Mouse (Mus musculus) midbrain, embryonic 16.5 days (tissue): ENCODE data around the gene Thbs1. TPM values are rescaled to one million over a fixed set of nuclear protein-coding genes. Genes with fewer than 3 reads are reported as not detected.

ENCODE experiments used
- ATAC-seq: fragments of 200-750 bp; cut with Nextera tagmentation; 2 replicates; pipeline ENCODE4 v1.8.0; 2017; ENCODE audit warnings: moderate TSS enrichment
- H3K27ac ChIP-seq: fragments of 300-500 bp; sonication (generic); 2 replicates; pipeline ENCODE4 v1.5.1; 2014; ENCODE audit warnings: mild to moderate bottlenecking, low read length, mixed read lengths
- H3K27me3 ChIP-seq: fragments of 300-500 bp; sonication (generic); 2 replicates; pipeline ENCODE4 v1.6.1; 2014; ENCODE audit warnings: low read depth, low read length, mixed read lengths; ENCODE audit not compliant: control insufficient read depth, insufficient read depth
- H3K36me3 ChIP-seq: fragments of 300-500 bp; sonication (generic); 2 replicates; pipeline ENCODE4 v1.6.1; 2014; ENCODE audit warnings: mild to moderate bottlenecking, low read length, moderate library complexity, mixed read lengths; ENCODE audit not compliant: control insufficient read depth, insufficient read depth
- H3K4me1 ChIP-seq: fragments of 300-500 bp; sonication (generic); 2 replicates; pipeline ENCODE4 v1.6.1; 2014; ENCODE audit warnings: mild to moderate bottlenecking, low read length, mixed read lengths; ENCODE audit not compliant: control insufficient read depth, insufficient read depth
- H3K4me2 ChIP-seq: fragments of 300-500 bp; sonication (generic); 2 replicates; pipeline ENCODE4 v1.6.1; 2014; ENCODE audit warnings: mild to moderate bottlenecking, low read length, mixed read lengths
- H3K4me3 ChIP-seq: fragments of 300-500 bp; sonication (generic); 2 replicates; pipeline ENCODE4 v1.5.1; 2014; ENCODE audit warnings: low read depth, mild to moderate bottlenecking, low read length, moderate library complexity, mixed read lengths
- H3K9ac ChIP-seq: fragments of 300-500 bp; sonication (generic); 2 replicates; pipeline ENCODE4 v1.6.1; 2014; ENCODE audit warnings: low read depth, low read length, mixed read lengths
- H3K9me3 ChIP-seq: fragments of 300-500 bp; sonication (generic); replicated peaks from 2 replicates; pipeline ENCODE4 v1.6.1; 2014; ENCODE audit warnings: mild to moderate bottlenecking, low read length, mixed read lengths; ENCODE audit not compliant: control insufficient read depth, poor library complexity, severe bottlenecking
- WGBS: fragments of 180-500 bp; shearing (Covaris S2); extraction: QIAGEN DNeasy Blood & Tissue Kit; methylation state at CpG from one replicate; pipeline ENCODE4 v1.1.7; 2014; 5-methylcytosine and 5-hydroxymethylcytosine counted together
- polyA plus RNA-seq: library from polyadenylated mRNA; unstranded; fragments of >200 nt; fragmentation: Nextera tagmentation; extraction: Ambion mirVana; gene quantifications from 2 replicates; pipeline ENCODE4 v1.2.1, GENCODE M21; 2015

Thbs1 gene
- polyA plus RNA-seq, 1 experiment from 2014 or later, result 5.8 TPM

- 21% methylated on average over 5 of the region's 5 CpGs for WGBS
- Histone ChIP-seq H3K36me3 (no peaks in the 10 kb centered on the region), H3K4me2 (peak overlapping the region; percentile 93), H3K4me3 (peak overlapping the region; percentile 50), H3K27ac (no peak overlapping the region), H3K9me3 (no peaks in the 10 kb centered on the region), H3K9ac (no peak overlapping the region), H3K4me1 (peaks cover 19% of the 10 kb centered on the region; the same call in 1 of the 2 replicates), H3K27me3 (peaks cover 6% of the 10 kb centered on the region)
- no peak for ATAC-seq
Measured at GRCm38 (mm10) chr2:118112438-118112837, 762 bp downstream of the Thbs1 start.

GRCm38 (mm10) chr2:118112846-118113479 is 1.3 kb downstream of the Thbs1 start:
- peaks cover 6% of the 10 kb centered on the region for H3K27me3 ChIP-seq
- no peaks in the 10 kb centered on the region for H3K9me3 ChIP-seq
- H3K4me2 ChIP-seq, result peak overlapping the region; percentile 93
- WGBS, result 52% methylated on average over 21 of the region's 21 CpGs
- no peak overlapping the region for H3K9ac ChIP-seq
- no peaks in the 10 kb centered on the region for H3K36me3 ChIP-seq
- no peak overlapping the region for H3K27ac ChIP-seq
- H3K4me1 ChIP-seq, result peaks cover 19% of the 10 kb centered on the region; the same call in 1 of the 2 replicates
- no peak for ATAC-seq
- H3K4me3 ChIP-seq, result peak overlapping the region; percentile 50; the same call in 1 of the 2 replicates

DNA sequence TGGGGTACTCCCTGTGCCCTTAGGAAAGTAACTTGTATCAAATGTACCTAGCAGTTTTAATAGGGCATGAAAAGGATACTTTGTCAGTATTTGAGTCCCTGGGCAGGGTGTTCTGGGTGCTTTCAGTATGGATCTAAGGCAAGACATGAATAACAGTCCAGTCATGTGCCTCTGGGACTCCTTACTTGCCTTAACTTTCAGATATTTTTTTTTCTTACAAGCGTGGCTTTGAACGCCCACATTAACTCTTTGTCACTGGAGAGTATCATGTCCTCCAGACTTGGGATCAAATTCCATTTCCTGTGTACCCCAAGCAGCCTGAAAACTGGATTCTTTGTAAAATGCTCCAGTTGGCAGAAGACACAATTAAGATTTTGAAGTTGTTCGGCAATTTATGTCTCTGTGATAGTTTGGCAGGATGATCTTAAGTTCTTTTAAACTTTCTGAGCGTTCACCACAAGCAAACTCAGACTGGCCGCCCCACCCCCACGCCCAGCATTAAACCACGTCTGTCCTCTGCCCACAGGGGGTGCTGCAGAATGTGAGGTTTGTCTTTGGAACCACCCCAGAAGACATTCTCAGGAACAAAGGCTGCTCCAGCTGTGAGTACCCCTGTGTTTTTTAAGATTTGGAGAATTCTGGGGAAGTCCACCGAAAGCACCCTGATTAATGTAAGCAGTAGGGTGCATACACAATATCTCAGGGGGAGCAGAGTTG is 2.3 kb downstream of the Thbs1 start:
- H3K27me3 ChIP-seq, result peaks cover 6% of the 10 kb centered on the region
- H3K9me3 ChIP-seq, result no peaks in the 10 kb centered on the region
- H3K9ac ChIP-seq, result no peak overlapping the region
- no peaks in the 10 kb centered on the region for H3K36me3 ChIP-seq
- H3K4me2 ChIP-seq, result no peak overlapping the region; the same call in 1 of the 2 replicates
- peaks cover 19% of the 10 kb centered on the region; the same call in 1 of the 2 replicates for H3K4me1 ChIP-seq
- H3K4me3 ChIP-seq, result no peak overlapping the region
- 47% methylated on average over 8 of the region's 8 CpGs for WGBS
- ATAC-seq, result no peak
- no peak overlapping the region for H3K27ac ChIP-seq

- Histone ChIP-seq H3K36me3 (no peaks in the 10 kb centered on the region), H3K9me3 (no peaks in the 10 kb centered on the region), H3K27ac (no peak overlapping the region), H3K9ac (no peak overlapping the region), H3K27me3 (peaks cover 6% of the 10 kb centered on the region), H3K4me3 (no peak overlapping the region), H3K4me2 (no peak overlapping the region), H3K4me1 (peaks cover 19% of the 10 kb centered on the region; the same call in 1 of the 2 replicates)
- ATAC-seq, result no peak
- WGBS, result 65% methylated on average over 10 of the region's 10 CpGs
Measured at GRCm38 (mm10) chr2:118114671-118115070, 3.0 kb downstream of the Thbs1 start.

- Histone ChIP-seq H3K4me3 (no peak overlapping the region), H3K4me2 (no peak overlapping the region), H3K9me3 (no peaks in the 10 kb centered on the region), H3K4me1 (peaks cover 14% of the 10 kb centered on the region; the same call in 1 of the 2 replicates), H3K36me3 (no peaks in the 10 kb centered on the region), H3K27me3 (peaks cover 4% of the 10 kb centered on the region), H3K9ac (no peak overlapping the region), H3K27ac (no peak overlapping the region)
- 80% methylated on average over 7 of the region's 7 CpGs for WGBS
- ATAC-seq, result no peak
Measured at GRCm38 (mm10) chr2:118115647-118116046, 4.0 kb downstream of the Thbs1 start.

- H3K9ac ChIP-seq, result no peak overlapping the region
- peaks cover 13% of the 10 kb centered on the region; the same call in 1 of the 2 replicates for H3K4me1 ChIP-seq
- no peaks in the 10 kb centered on the region for H3K36me3 ChIP-seq
- no peak overlapping the region for H3K27ac ChIP-seq
- no peaks in the 10 kb centered on the region for H3K9me3 ChIP-seq
- H3K4me2 ChIP-seq, result no peak overlapping the region
- ATAC-seq, result no peak
- WGBS, result 44% methylated on average over 2 of the region's 2 CpGs
- H3K4me3 ChIP-seq, result no peak overlapping the region
- H3K27me3 ChIP-seq, result peaks cover 4% of the 10 kb centered on the region
Measured at GRCm38 (mm10) chr2:118116180-118116579, 4.5 kb downstream of the Thbs1 start.

DNA sequence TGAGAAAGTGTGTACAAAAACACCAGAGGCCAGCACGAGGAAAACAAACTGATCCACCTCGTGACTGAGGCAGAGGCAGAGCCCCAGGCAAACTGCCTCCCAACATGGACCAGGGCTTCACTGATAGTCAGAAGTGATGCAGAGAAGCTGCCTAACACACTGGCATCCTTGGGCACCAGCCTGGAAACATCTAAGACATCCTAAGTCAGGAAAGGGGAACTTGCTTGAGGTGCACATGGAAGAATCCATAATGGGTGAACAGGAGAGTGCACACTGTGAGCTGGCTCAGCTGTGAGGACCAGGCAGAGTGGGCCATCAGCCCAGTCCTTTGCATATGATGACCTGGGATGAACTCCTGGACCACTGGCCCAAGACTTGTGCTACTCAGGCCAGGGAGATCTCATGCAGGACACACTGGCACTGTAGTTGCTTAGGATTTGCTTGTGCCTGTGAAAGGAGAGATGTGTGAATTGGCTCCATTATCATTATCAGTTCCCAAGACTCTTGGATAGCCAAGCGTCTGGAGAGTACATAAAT is 5.1 kb downstream of the Thbs1 start:
- Histone ChIP-seq H3K4me2 (no peak overlapping the region), H3K36me3 (no peaks in the 10 kb centered on the region), H3K27me3 (peaks cover 4% of the 10 kb centered on the region), H3K27ac (no peak overlapping the region), H3K9me3 (no peaks in the 10 kb centered on the region), H3K9ac (no peak overlapping the region), H3K4me1 (peaks cover 10% of the 10 kb centered on the region; the same call in 1 of the 2 replicates), H3K4me3 (no peak overlapping the region)
- ATAC-seq, result no peak
- 78% methylated on average over 3 of the region's 3 CpGs for whole genome bisulfite sequencing

DNA sequence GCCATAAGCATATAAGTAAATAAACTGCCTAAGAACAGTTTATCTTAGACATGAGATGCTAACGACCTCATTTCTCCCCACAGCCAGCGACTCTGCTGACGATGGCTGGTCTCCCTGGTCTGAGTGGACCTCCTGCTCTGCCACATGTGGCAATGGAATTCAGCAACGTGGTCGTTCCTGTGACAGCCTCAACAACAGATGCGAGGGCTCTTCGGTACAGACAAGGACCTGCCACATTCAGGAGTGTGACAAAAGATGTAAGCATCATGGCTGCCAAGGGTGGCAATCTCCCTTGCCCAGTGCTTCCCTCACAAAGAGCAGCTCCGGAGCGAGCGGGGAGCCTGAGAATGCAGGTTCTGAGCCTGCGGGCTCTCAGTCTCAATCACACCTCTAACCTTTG is 5.7 kb downstream of the Thbs1 start:
- H3K4me1 ChIP-seq, result peaks cover 7% of the 10 kb centered on the region; the same call in 1 of the 2 replicates
- H3K9ac ChIP-seq, result no peak overlapping the region
- H3K4me2 ChIP-seq, result no peak overlapping the region
- H3K9me3 ChIP-seq, result no peaks in the 10 kb centered on the region
- H3K27me3 ChIP-seq, result peaks cover 4% of the 10 kb centered on the region
- no peak overlapping the region for H3K4me3 ChIP-seq
- H3K27ac ChIP-seq, result no peak overlapping the region
- no peak for ATAC-seq
- H3K36me3 ChIP-seq, result no peaks in the 10 kb centered on the region
- 77% methylated on average over 11 of the region's 11 CpGs for WGBS

DNA sequence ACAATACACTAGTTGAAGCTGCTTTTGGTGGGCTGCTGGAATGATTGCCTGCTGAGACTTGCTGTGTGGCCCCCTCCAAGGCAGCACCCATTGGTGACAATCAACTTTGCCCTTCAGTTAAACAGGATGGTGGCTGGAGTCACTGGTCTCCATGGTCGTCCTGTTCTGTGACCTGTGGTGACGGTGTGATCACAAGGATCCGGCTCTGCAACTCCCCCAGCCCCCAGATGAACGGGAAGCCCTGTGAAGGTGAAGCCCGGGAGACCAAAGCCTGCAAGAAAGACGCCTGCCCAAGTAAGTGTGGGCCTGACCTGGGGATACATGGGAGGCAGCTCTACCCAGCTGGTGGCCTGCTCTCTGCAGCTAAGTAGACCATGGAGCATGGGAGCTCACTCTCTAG is 6.4 kb downstream of the Thbs1 start:
- Histone ChIP-seq H3K27me3 (peaks cover 2% of the 10 kb centered on the region), H3K27ac (no peak overlapping the region), H3K4me2 (no peak overlapping the region), H3K9ac (no peak overlapping the region), H3K4me1 (peaks cover 7% of the 10 kb centered on the region; the same call in 1 of the 2 replicates), H3K9me3 (no peaks in the 10 kb centered on the region), H3K36me3 (no peaks in the 10 kb centered on the region), H3K4me3 (no peak overlapping the region)
- ATAC-seq, result no peak
- WGBS, result 81% methylated on average over 6 of the region's 6 CpGs
